Mouse (Mus musculus) kidney, adult 9 months (tissue): ENCODE measurements at regions not wholly inside any gene's neighbourhood (a gene's known extent, or its start where the extent isn't known, plus 50 kb on each side); places are given as distances from the start of the nearest gene placed in this dataset.

Source experiments
- DNase-seq: peaks from one replicate; pipeline ENCODE4 v3.0.0; 2022

GRCm38 (mm10) chr15:56027197-56027818 is 1450.1 kb downstream of the Slc22a22 start:
- no peak for DNase-seq

GRCm38 (mm10) chr15:56024705-56025104 is 1452.7 kb downstream of the Slc22a22 start:
- no peak for DNase-seq

- no peak for DNase-seq
Measured at GRCm38 (mm10) chr15:56023862-56024484, 1453.5 kb downstream of the Slc22a22 start.

GRCm38 (mm10) chr15:56022315-56022714 is 1455.1 kb downstream of the Slc22a22 start:
- DNase-seq = no peak

GRCm38 (mm10) chr15:56018141-56018540 is 1459.3 kb downstream of the Slc22a22 start:
- DNase-seq = no peak

GRCm38 (mm10) chr15:56017561-56017960 is 1459.9 kb downstream of the Slc22a22 start:
- DNase-seq = no peak

GRCm38 (mm10) chr15:56016070-56016469 is 1461.4 kb downstream of the Slc22a22 start:
- no peak for DNase-seq

GRCm38 (mm10) chr15:56014059-56014620 is 1463.3 kb downstream of the Slc22a22 start:
- DNase-seq = no peak

GRCm38 (mm10) chr15:56008603-56009174 is 1468.7 kb downstream of the Slc22a22 start:
- DNase-seq = no peak

- no peak for DNase-seq
Measured at GRCm38 (mm10) chr15:56007376-56007775, 1470.0 kb downstream of the Slc22a22 start.

- DNase-seq = no peak
Measured at GRCm38 (mm10) chr15:56005361-56005760, 1472.1 kb downstream of the Slc22a22 start.

GRCm38 (mm10) chr15:56003921-56004320 is 1473.5 kb downstream of the Slc22a22 start:
- no peak for DNase-seq

- DNase-seq = no peak
Measured at GRCm38 (mm10) chr15:55999605-56000004, 1477.8 kb downstream of the Slc22a22 start.

GRCm38 (mm10) chr15:55997977-55998376 is 1479.4 kb downstream of the Slc22a22 start:
- DNase-seq = no peak

- DNase-seq = no peak
Measured at GRCm38 (mm10) chr15:55994680-55995079, 1482.7 kb downstream of the Slc22a22 start.

GRCm38 (mm10) chr15:55975843-55976242 is 1501.6 kb downstream of the Slc22a22 start:
- no peak for DNase-seq

- DNase-seq = no peak
Measured at GRCm38 (mm10) chr15:55966780-55967179, 1510.6 kb downstream of the Slc22a22 start.

- DNase-seq = no peak
Measured at GRCm38 (mm10) chr15:55965296-55965695, 1512.1 kb downstream of the Slc22a22 start.

GRCm38 (mm10) chr15:55962093-55962492 is 1515.3 kb downstream of the Slc22a22 start:
- no peak for DNase-seq
